Mouse (Mus musculus) inflammation-experienced regulatory T-cells, adult 6 months (primary cell): ENCODE measurements around the gene Erbb3. TPM values are rescaled to one million over a fixed set of nuclear protein-coding genes. Genes with fewer than 3 reads are reported as not detected.

Source experiments
- ATAC-seq: one replicate; pipeline ENCODE4 v1.8.0; 2017
- polyA plus RNA-seq, 3 experiments: library from polyadenylated mRNA; unstranded; fragments of 100-300 nt; shearing (Covaris generic); gene quantifications; one replicate each; pipeline ENCODE4 v1.2.1; 2017

Gene Erbb3
- polyA plus RNA-seq, 3 experiments from 2014 or later: 2.6 to 9.3 (median 3.9) TPM

DNA sequence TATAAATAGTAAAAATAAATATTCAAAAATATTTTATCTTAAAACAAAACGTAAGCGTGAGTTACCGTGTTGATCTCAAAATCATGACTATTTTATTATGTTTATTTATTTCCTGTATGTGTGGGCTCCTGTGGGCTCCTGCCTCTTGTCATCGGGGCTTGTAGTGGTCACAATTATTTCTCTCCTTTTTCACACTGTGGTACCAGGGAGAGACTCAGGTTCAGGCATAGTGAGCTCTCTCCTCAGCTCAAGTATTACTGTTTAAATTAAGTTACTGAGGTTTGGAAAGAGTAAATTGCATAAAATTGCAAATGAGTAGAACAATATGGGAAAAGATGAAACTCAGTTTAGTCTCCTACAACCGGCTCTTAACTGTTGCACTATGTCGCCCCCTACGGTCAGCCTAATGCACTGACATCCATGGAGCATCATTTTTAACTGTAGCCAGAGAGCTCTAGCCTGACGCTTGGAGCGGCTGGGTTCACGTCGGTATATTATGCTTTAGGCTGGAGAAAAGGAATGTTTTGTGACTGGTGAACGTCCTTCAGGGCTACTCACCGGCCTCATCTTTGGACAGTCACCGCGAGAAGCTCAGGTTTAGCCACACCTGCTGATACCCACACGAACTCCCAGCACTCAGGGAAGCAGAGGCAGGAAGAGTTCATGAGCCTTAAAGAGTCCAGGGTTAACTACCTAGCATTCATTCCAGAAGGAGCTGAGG lies 23.1 kb upstream of the Erbb3 start:
- ATAC-seq: peak; percentile 87

- ATAC-seq: no peak
These were observed 17.0 kb upstream of the Erbb3 start for GRCm38 (mm10) chr10:128606483-128606882.

GRCm38 (mm10) chr10:128602470-128603128 lies 13.1 kb upstream of the Erbb3 start:
- ATAC-seq: no peak

- no peak for ATAC-seq
These were observed 12.0 kb upstream of the Erbb3 start for GRCm38 (mm10) chr10:128601499-128601898.

DNA sequence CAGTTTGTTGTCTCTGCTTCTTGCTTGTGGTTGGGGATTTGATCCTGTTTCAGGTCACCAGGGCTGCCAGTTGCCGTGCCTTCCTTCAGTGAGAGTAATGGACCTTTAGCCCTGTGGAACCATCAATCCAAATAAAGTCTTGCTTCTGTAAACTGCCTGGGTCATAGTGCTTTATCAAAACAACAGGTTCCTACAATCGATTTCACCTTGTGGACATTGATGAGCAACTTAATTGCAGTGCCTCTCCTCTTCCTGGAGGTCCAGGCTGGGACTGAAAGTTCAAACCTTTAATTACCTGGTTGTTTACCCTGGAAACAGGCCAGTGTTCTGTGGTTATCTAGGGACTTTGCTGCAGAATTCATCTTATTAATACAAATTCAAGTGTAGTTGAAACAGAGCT lies 9.0 kb upstream of the Erbb3 start:
- no peak for ATAC-seq

GRCm38 (mm10) chr10:128592797-128593196 lies 3.3 kb upstream of the Erbb3 start:
- no peak for ATAC-seq

DNA sequence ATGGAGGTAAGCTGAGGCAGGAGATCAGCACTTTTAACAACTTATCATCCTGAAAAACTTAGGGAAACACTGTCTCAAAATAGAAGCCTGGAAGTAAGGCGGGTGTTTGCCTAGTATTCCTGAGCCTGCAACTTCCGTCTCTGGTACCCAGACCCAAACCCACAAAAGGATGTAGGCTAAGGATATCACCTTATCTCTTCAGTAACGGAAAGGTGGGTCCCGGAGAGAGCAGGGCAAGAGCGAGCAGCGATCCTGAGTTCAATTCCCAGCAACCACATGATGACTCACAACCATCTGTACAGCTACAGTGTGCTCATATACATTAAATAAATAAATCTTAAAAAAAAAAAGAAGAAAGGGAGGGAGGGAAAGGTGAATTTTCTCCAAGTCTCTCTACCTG lies 2.0 kb upstream of the Erbb3 start:
- ATAC-seq: no peak

GRCm38 (mm10) chr10:128590193-128590690 lies 790 bp upstream of the Erbb3 start:
- ATAC-seq: peak; percentile 27

DNA sequence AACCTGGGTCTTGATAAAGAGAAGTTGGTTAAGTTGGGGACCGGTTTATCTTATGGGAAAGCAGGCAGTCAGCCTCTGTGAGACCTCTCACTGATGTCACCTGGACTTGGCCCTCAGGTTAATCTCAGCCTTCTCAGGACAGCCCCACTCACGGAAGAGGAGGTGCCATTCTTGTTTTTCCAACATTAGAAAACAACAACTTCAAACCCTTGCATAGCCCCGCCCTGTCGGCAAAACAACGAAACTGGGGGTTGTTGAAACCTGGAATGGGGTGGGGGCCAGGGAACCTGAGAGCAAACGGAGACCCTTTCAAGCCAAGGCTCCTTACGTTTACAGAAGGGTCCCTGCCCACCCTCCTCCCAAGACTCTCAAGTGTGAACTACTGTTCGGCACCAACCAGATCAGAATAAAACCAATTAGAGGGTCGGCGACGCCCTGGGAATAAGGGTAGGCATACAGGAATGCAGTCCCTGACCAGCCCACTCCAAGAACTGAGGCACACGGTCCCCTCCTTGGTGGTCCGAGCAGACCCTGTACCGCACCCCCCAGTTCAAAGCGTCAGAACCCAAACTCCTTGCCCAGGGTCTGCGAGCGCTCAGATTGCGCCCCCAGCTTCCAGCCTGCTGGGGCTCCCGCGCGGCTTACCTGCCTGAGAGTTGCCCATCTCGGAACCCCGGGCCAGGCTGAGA lies 533 bp downstream of the Erbb3 start:
- peak; percentile 44 for ATAC-seq

- ATAC-seq: no peak
These were observed 1.3 kb downstream of the Erbb3 start for GRCm38 (mm10) chr10:128588136-128588535.

GRCm38 (mm10) chr10:128587697-128588096 lies 1.8 kb downstream of the Erbb3 start:
- ATAC-seq: no peak

- no peak for ATAC-seq
These were observed 2.3 kb downstream of the Erbb3 start for GRCm38 (mm10) chr10:128587120-128587519.

DNA sequence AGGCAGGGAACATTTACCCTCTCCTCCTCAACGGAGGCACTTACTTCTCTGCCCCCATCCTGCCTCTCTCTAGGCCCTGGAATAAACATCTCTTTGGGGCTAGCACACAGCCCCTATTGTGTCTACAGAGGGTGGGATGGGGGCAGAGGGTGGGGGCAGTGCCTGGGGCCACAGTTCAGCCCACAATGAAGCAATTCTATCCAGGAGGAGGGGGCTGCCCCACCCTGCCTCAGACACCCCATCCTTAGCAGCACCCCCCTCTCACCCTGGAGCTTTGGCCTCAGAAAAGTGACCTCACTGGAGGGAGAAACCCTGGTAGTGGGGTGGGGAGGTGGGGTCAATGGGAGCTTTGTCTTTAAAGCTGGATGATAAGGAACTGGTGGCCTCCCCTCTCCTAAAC lies 2.9 kb downstream of the Erbb3 start:
- no peak for ATAC-seq

DNA sequence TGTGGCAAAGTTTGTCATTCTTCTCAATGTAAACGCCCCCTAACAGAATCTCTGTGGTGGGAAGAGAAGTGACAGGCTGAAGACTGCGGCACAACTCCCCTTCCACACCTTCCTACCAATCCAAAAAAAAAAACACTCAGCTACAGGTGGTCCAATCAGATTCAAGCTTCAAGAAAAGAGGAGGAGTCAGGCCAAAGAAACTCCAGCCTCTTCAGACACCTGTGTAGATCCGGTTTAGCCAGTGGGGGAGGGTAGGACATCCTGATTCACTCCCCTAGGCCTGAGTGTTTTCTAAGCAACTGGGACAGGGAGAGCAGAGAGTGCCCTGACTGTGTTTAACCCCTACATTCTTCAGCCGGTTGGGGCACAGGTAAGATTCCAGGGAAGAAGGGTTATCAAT lies 5.1 kb downstream of the Erbb3 start:
- no peak for ATAC-seq

- ATAC-seq: no peak
These were observed 5.8 kb downstream of the Erbb3 start for GRCm38 (mm10) chr10:128583644-128584043.

DNA sequence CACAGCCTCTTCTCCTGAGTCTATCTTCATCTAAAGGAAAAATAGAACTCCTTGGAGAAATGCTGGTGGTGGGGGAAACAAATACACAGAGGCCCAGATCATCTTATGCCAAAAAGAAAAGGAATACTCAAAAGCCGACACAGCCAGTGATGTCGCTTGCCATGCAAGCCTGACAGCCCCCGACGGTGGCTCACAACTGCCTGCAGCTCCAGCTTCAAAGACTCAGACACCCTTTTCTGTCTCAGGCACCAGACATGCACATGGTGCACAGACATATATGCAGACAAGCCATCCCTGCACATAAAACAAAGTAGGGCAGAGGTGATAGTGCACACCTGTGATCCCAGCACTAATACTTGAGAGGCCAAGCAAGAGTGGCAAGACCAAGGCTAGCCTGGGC lies 9.7 kb downstream of the Erbb3 start:
- ATAC-seq: no peak

GRCm38 (mm10) chr10:128579298-128579697 lies 10.2 kb downstream of the Erbb3 start:
- no peak for ATAC-seq

DNA sequence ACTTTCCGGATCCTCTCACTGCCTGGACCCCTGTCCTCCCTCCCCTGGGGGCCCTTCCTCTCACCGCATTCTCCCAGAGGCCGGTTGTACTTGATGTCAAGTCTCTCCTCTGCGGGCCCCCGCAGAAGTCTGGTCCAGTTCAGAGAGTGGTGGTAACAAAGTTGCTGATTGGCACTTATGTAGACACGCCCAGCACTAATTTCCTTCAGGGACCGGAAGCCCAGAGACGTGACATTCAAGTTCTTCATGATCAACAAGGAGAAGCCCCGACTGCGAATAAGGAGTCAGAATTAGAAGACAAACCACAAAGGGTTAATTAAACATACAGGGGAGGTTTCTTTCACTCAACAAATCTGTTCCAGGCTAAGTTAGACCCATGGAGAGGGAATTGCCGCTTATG lies 11.1 kb downstream of the Erbb3 start:
- ATAC-seq: peak; percentile 61

- no peak for ATAC-seq
These were observed 14.4 kb downstream of the Erbb3 start for GRCm38 (mm10) chr10:128575063-128575462.

- ATAC-seq: peak; percentile 97
These were observed 23.5 kb downstream of the Erbb3 start, which contains the start of gene Pa2g4 for GRCm38 (mm10) chr10:128565788-128566531. Gene Pa2g4, minus strand, starts transcription at chr10:128565987.

- peak; percentile 11 for ATAC-seq
These were observed 24.2 kb downstream of the Erbb3 start for GRCm38 (mm10) chr10:128565206-128565787.

DNA sequence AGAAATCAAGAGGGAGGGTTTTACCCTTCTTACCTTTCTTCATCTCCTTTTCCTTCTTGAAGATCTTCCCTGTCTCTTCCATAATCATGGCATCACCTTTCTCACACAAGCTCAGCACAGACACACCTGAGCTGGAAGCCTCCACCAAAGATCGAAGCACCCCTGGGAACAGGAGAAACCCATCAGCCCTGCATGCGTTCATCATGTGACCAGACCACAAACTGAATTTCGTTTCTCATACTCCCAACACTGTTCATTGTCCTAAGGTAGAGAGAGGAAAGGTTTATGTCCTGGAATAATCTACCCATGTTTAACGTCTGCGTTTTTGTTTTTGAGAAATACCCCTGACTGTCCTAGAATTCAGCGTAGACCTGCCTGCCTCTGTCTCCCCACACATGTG lies 25.9 kb downstream of the Erbb3 start:
- no peak for ATAC-seq
